Mouse (Mus musculus): ENCODE data around the gene Wdr34. TPM values are rescaled to one million over a fixed set of nuclear protein-coding genes. Genes with fewer than 3 reads are reported as not detected.
"Not testable (repeated sequence)": the region's sequence is repeated elsewhere in the genome, so short reads cannot be mapped to it uniquely, and the experiment has no call there.

The Wdr34 gene
- total RNA-seq, 2 experiments from 2014 or later = 3.2 to 3.3 TPM

- no peak for DNase-seq
- intact Hi-C loops (cut with DNase I; ENCODE audit: low total_unique reads) = no loop called here
These were observed 19.3 kb upstream of the Wdr34 start for GRCm38 (mm10) chr2:30067962-30068361.

GRCm38 (mm10) chr2:30067031-30067888, 18.6 kb upstream of the Wdr34 start:
- intact Hi-C loops (cut with DNase I; ENCODE audit: low total_unique reads) = no loop called here
- peak; percentile 36 for DNase-seq

GRCm38 (mm10) chr2:30066046-30066901, 17.6 kb upstream of the Wdr34 start:
- intact Hi-C loops (cut with DNase I; ENCODE audit: low total_unique reads) = no loop called here
- peak; percentile 96 for DNase-seq

GRCm38 (mm10) chr2:30064298-30064697, 15.6 kb upstream of the Wdr34 start:
- DNase-seq = no peak
- intact Hi-C loops (cut with DNase I; ENCODE audit: low total_unique reads) = no loop called here

- no peak for DNase-seq
- intact Hi-C loops (cut with DNase I; ENCODE audit: low total_unique reads) = no loop called here
These were observed 15.1 kb upstream of the Wdr34 start for GRCm38 (mm10) chr2:30063791-30064190.

- intact Hi-C loops (cut with DNase I; ENCODE audit: low total_unique reads) = no loop called here
- DNase-seq = no peak
These were observed 14.6 kb upstream of the Wdr34 start for GRCm38 (mm10) chr2:30063235-30063634.

GRCm38 (mm10) chr2:30062249-30063093, 13.8 kb upstream of the Wdr34 start:
- intact Hi-C loops (cut with DNase I; ENCODE audit: low total_unique reads) = no loop called here
- peak; percentile 30 for DNase-seq

GRCm38 (mm10) chr2:30061215-30062166, 12.8 kb upstream of the Wdr34 start:
- intact Hi-C loops (cut with DNase I; ENCODE audit: low total_unique reads) = no loop called here

GRCm38 (mm10) chr2:30058418-30058817, 9.7 kb upstream of the Wdr34 start:
- no peak for DNase-seq
- intact Hi-C loops (cut with DNase I; ENCODE audit: low total_unique reads) = no loop called here

More at GRCm38 (mm10) chr2:30061215-30062166, 12.8 kb upstream of the Wdr34 start:
- no peak for DNase-seq

GRCm38 (mm10) chr2:30057223-30057904, 8.7 kb upstream of the Wdr34 start, which contains the start of gene Set:
Set (plus strand) TSS chr2:30057378.
- intact Hi-C loops (cut with DNase I; ENCODE audit: low total_unique reads) = no loop called here
- DNase-seq = no peak

GRCm38 (mm10) chr2:30056736-30057135, 8.1 kb upstream of the Wdr34 start:
- no peak for DNase-seq
- intact Hi-C loops (cut with DNase I; ENCODE audit: low total_unique reads) = no loop called here

- intact Hi-C loops (cut with DNase I; ENCODE audit: low total_unique reads); DNase-seq: not testable (repeated sequence)
These were observed 6.6 kb upstream of the Wdr34 start for GRCm38 (mm10) chr2:30055310-30055709.

- intact Hi-C loops (cut with DNase I; ENCODE audit: low total_unique reads) = no loop called here
- DNase-seq = no peak
These were observed 3.5 kb upstream of the Wdr34 start for GRCm38 (mm10) chr2:30051992-30052761.

GRCm38 (mm10) chr2:30049831-30050230, 1.1 kb upstream of the Wdr34 start:
- intact Hi-C loops (cut with DNase I; ENCODE audit: low total_unique reads) = loop anchor here (5.0 kb wide), 1 partner anchor 47 kb away; no protein-coding TSS in a partner anchor
- no peak for DNase-seq

- intact Hi-C loops (cut with DNase I; ENCODE audit: low total_unique reads) = loop anchor here (5.0 kb wide), 1 partner anchor 49 kb away; no protein-coding TSS in a partner anchor
- no peak for DNase-seq
These were observed 580 bp downstream of the Wdr34 start for GRCm38 (mm10) chr2:30048101-30048501.

GRCm38 (mm10) chr2:30047127-30047526, 1.6 kb downstream of the Wdr34 start:
- intact Hi-C loops (cut with DNase I; ENCODE audit: low total_unique reads) = loop anchor here (5.0 kb wide), 1 partner anchor 50 kb away; no protein-coding TSS in a partner anchor
- no peak for DNase-seq

GRCm38 (mm10) chr2:30044550-30044949, 4.1 kb downstream of the Wdr34 start:
- intact Hi-C loops (cut with DNase I; ENCODE audit: low total_unique reads) = no loop called here

More at GRCm38 (mm10) chr2:30044550-30044949, 4.1 kb downstream of the Wdr34 start:
- DNase-seq = no peak
